Mouse (Mus musculus) bone marrow, adult 2 months (tissue): Measurements from ENCODE around the gene H2-M10.4.

Source experiments
- CTCF ChIP-seq: fragments of 200-500 bp; IDR thresholded peaks from 2 replicates; pipeline ENCODE4 v1.5.1; 2011; ENCODE audit warnings: low read length, control low read depth; ENCODE audit not compliant: control insufficient read depth, insufficient read depth
- POLR2A ChIP-seq: fragments of 200-500 bp; IDR thresholded peaks from 2 replicates; pipeline ENCODE4 v1.6.1; 2011; ENCODE audit warnings: low read depth, mild to moderate bottlenecking, control low read depth, low read length, borderline replicate concordance; ENCODE audit not compliant: control insufficient read depth

- TF ChIP-seq CTCF = no peak
- TF ChIP-seq POLR2A = no peak
These were observed 44.7 kb downstream of the H2-M10.4 start for GRCm38 (mm10) chr17:36417416-36417815.
